Mouse (Mus musculus): ENCODE data around the gene Trip11.
A peak's percentile ranks its signal among the peaks of the same experiment; 100 is the strongest.
"Not testable (repeated sequence)": the region's sequence is repeated elsewhere in the genome, so short reads cannot be mapped to it uniquely, and the experiment has no call there.

Trip11 gene

GRCm38 (mm10) chr12:101912626-101913490 is at the start of gene Trip11:
Gene Trip11, minus strand, starts transcription at chr12:101913267.
- peak; percentile 79 for DNase-seq (ENCODE audit: low read depth, low spot score)

- not testable (repeated sequence) for DNase-seq (ENCODE audit: low read depth, low spot score)
Observed at GRCm38 (mm10) chr12:101958960-101959780, 46.1 kb upstream of the Trip11 start.

GRCm38 (mm10) chr12:101958556-101958955 is 45.5 kb upstream of the Trip11 start:
- no peak for DNase-seq (ENCODE audit: low read depth, low spot score)

GRCm38 (mm10) chr12:101957942-101958544 is 45.0 kb upstream of the Trip11 start, which contains the start of gene Atxn3:
Gene Atxn3, minus strand, starts transcription at chr12:101958246.
- peak; percentile 93 for DNase-seq (ENCODE audit: low read depth, low spot score)

- DNase-seq (ENCODE audit: low read depth, low spot score): peak; percentile 20
Observed at GRCm38 (mm10) chr12:101957079-101957941, 44.2 kb upstream of the Trip11 start.

GRCm38 (mm10) chr12:101955821-101956220 is 42.8 kb upstream of the Trip11 start:
- not testable (repeated sequence) for DNase-seq (ENCODE audit: low read depth, low spot score)

GRCm38 (mm10) chr12:101948801-101949200 is 35.7 kb upstream of the Trip11 start:
- no peak for DNase-seq (ENCODE audit: low read depth, low spot score)

GRCm38 (mm10) chr12:101947986-101948385 is 34.9 kb upstream of the Trip11 start:
- DNase-seq (ENCODE audit: low read depth, low spot score): no peak

- DNase-seq (ENCODE audit: low read depth, low spot score): no peak
Observed at GRCm38 (mm10) chr12:101937572-101937971, 24.5 kb upstream of the Trip11 start.

- no peak for DNase-seq (ENCODE audit: low read depth, low spot score)
Observed at GRCm38 (mm10) chr12:101935223-101935622, 22.2 kb upstream of the Trip11 start.

GRCm38 (mm10) chr12:101928423-101928822 is 15.4 kb upstream of the Trip11 start:
- no peak for DNase-seq (ENCODE audit: low read depth, low spot score)

GRCm38 (mm10) chr12:101922313-101922712 is 9.2 kb upstream of the Trip11 start:
- no peak for DNase-seq (ENCODE audit: low read depth, low spot score)

GRCm38 (mm10) chr12:101919847-101920246 is 6.8 kb upstream of the Trip11 start:
- no peak for DNase-seq (ENCODE audit: low read depth, low spot score)

GRCm38 (mm10) chr12:101917165-101917564 is 4.1 kb upstream of the Trip11 start:
- DNase-seq (ENCODE audit: low read depth, low spot score): no peak

GRCm38 (mm10) chr12:101911346-101911745 is 1.7 kb downstream of the Trip11 start:
- no peak for DNase-seq (ENCODE audit: low read depth, low spot score)

GRCm38 (mm10) chr12:101910360-101910759 is 2.7 kb downstream of the Trip11 start:
- no peak for DNase-seq (ENCODE audit: low read depth, low spot score)

GRCm38 (mm10) chr12:101905817-101906216 is 7.2 kb downstream of the Trip11 start:
- DNase-seq (ENCODE audit: low read depth, low spot score): no peak

- no peak for DNase-seq (ENCODE audit: low read depth, low spot score)
Observed at GRCm38 (mm10) chr12:101904906-101905305, 8.2 kb downstream of the Trip11 start.

GRCm38 (mm10) chr12:101904170-101904569 is 8.9 kb downstream of the Trip11 start:
- DNase-seq (ENCODE audit: low read depth, low spot score): no peak

GRCm38 (mm10) chr12:101899671-101900245 is 13.3 kb downstream of the Trip11 start:
- DNase-seq (ENCODE audit: low read depth, low spot score): no peak

- DNase-seq (ENCODE audit: low read depth, low spot score): no peak
Observed at GRCm38 (mm10) chr12:101898966-101899365, 14.1 kb downstream of the Trip11 start.
